Mouse (Mus musculus) C2C12 (cell line): ENCODE measurements around the gene Arhgef6. TPM values are rescaled to one million over a fixed set of nuclear protein-coding genes. Genes with fewer than 3 reads are reported as not detected.

Source experiments
- H3K27me3 ChIP-seq: one replicate; pipeline ENCODE4 v1.6.1; 2011; ENCODE audit not compliant: control insufficient read depth, insufficient read depth, insufficient read length
- H3K36me3 ChIP-seq: one replicate; pipeline ENCODE4 v1.6.1; 2011; ENCODE audit not compliant: control insufficient read depth, insufficient read depth
- H3K4me3 ChIP-seq: one replicate; pipeline ENCODE4 v1.5.1; 2011; ENCODE audit warnings: mild to moderate bottlenecking, control low read depth; ENCODE audit not compliant: poor library complexity, insufficient read depth, severe bottlenecking
- H3K79me2 ChIP-seq: one replicate; pipeline ENCODE4 v1.6.1; 2011; ENCODE audit not compliant: control insufficient read depth, insufficient read depth
- H3K79me3 ChIP-seq: one replicate; pipeline ENCODE4 v1.6.1; 2011; ENCODE audit warnings: low read depth, control low read depth
- H3ac ChIP-seq: one replicate; pipeline ENCODE3; 2011; ENCODE audit warnings: low read depth; ENCODE audit not compliant: control insufficient read depth, insufficient read length
- CEBPB ChIP-seq: IDR thresholded peaks from one replicate; pipeline ENCODE4 v1.6.1; 2011; ENCODE audit warnings: low read depth, mild to moderate bottlenecking, control low read depth, moderate library complexity
- CTCF ChIP-seq: IDR thresholded peaks from one replicate; pipeline ENCODE4 v1.5.1; 2011; ENCODE audit not compliant: control insufficient read depth, insufficient read depth, insufficient read length
- FOSL1 ChIP-seq: IDR thresholded peaks from one replicate; pipeline ENCODE4 v1.8.0; 2011; ENCODE audit warnings: mild to moderate bottlenecking, low read length; ENCODE audit not compliant: poor library complexity, insufficient read depth, severe bottlenecking
- MAX ChIP-seq: IDR thresholded peaks from one replicate; pipeline ENCODE4 v1.6.1; 2011; ENCODE audit warnings: mild to moderate bottlenecking, control low read depth
- MYOD1 ChIP-seq: IDR thresholded peaks from one replicate; pipeline ENCODE4 v1.6.1; 2011; ENCODE audit warnings: low read depth; ENCODE audit not compliant: control insufficient read depth, insufficient read length
- MYOG ChIP-seq: IDR thresholded peaks from one replicate; pipeline ENCODE4 v1.6.1; 2011; ENCODE audit not compliant: control insufficient read depth, insufficient read length; ENCODE audit errors: extremely low read depth
- USF1 ChIP-seq: IDR thresholded peaks from one replicate; pipeline ENCODE4 v1.6.1; 2011; ENCODE audit warnings: low read depth, mild to moderate bottlenecking, control low read depth, moderate library complexity
- polyA plus RNA-seq: library from polyadenylated mRNA; unstranded; fragments of >200 nt; fragmentation: generic; extraction: Trizol; gene quantifications from one replicate; pipeline ENCODE4 v1.2.1, GENCODE M21; 2012; ENCODE audit warnings: missing spikeins

The Arhgef6 gene
- polyA plus RNA-seq, 1 experiment = 1.3 TPM

- TF ChIP-seq CEBPB (no peak), MYOG (no peak), CTCF (no peak), FOSL1 (no peak), USF1 (no peak), MAX (no peak), MYOD1 (no peak)
- Histone ChIP-seq H3K79me3 (no peaks in the 10 kb centered on the region), H3K36me3 (no peaks in the 10 kb centered on the region), H3K27me3 (no peaks in the 10 kb centered on the region), H3ac (no peak overlapping the region), H3K79me2 (no peaks in the 10 kb centered on the region), H3K4me3 (no peak overlapping the region)
Observed at GRCm38 (mm10) chrX:57200397-57200796, 138.1 kb downstream of the Arhgef6 start.

GRCm38 (mm10) chrX:57198036-57198435, 140.5 kb downstream of the Arhgef6 start:
- no peaks in the 10 kb centered on the region for H3K36me3 ChIP-seq
- TF ChIP-seq MYOD1 (no peak), FOSL1 (no peak), MAX (no peak), CEBPB (no peak), CTCF (no peak), MYOG (no peak), USF1 (no peak)
- no peak overlapping the region for H3ac ChIP-seq
- no peak overlapping the region for H3K4me3 ChIP-seq
- no peaks in the 10 kb centered on the region for H3K27me3 ChIP-seq
- H3K79me3 ChIP-seq = no peaks in the 10 kb centered on the region
- H3K79me2 ChIP-seq = no peaks in the 10 kb centered on the region

GRCm38 (mm10) chrX:57196319-57196718, 142.2 kb downstream of the Arhgef6 start:
- TF ChIP-seq CTCF = no peak
- TF ChIP-seq MAX = no peak
- no peak for TF ChIP-seq CEBPB
- no peak for TF ChIP-seq MYOG
- no peak for TF ChIP-seq FOSL1
- TF ChIP-seq MYOD1 = no peak
- TF ChIP-seq USF1 = no peak
- H3ac ChIP-seq = no peak overlapping the region
- H3K36me3 ChIP-seq = no peaks in the 10 kb centered on the region
- H3K4me3 ChIP-seq = no peak overlapping the region
- H3K79me3 ChIP-seq = no peaks in the 10 kb centered on the region
- H3K27me3 ChIP-seq = no peaks in the 10 kb centered on the region
- no peaks in the 10 kb centered on the region for H3K79me2 ChIP-seq

GRCm38 (mm10) chrX:57189335-57189734, 149.2 kb downstream of the Arhgef6 start:
- Histone ChIP-seq H3K79me3 (no peaks in the 10 kb centered on the region), H3K4me3 (no peak overlapping the region), H3K27me3 (no peaks in the 10 kb centered on the region), H3K36me3 (no peaks in the 10 kb centered on the region), H3ac (no peak overlapping the region), H3K79me2 (no peaks in the 10 kb centered on the region)
- no peak for TF ChIP-seq MAX
- TF ChIP-seq USF1 = no peak
- TF ChIP-seq CTCF = no peak
- TF ChIP-seq CEBPB = no peak
- no peak for TF ChIP-seq MYOD1
- TF ChIP-seq FOSL1 = no peak
- no peak for TF ChIP-seq MYOG

- Histone ChIP-seq H3K4me3 (no peak overlapping the region), H3ac (no peak overlapping the region), H3K79me2 (no peaks in the 10 kb centered on the region), H3K36me3 (no peaks in the 10 kb centered on the region), H3K79me3 (no peaks in the 10 kb centered on the region), H3K27me3 (no peaks in the 10 kb centered on the region)
- TF ChIP-seq CEBPB = no peak
- TF ChIP-seq FOSL1 = no peak
- TF ChIP-seq USF1 = no peak
- no peak for TF ChIP-seq CTCF
- TF ChIP-seq MAX = no peak
- no peak for TF ChIP-seq MYOD1
- no peak for TF ChIP-seq MYOG
Observed at GRCm38 (mm10) chrX:57187301-57187700, 151.2 kb downstream of the Arhgef6 start.

- no peak for TF ChIP-seq CTCF
- TF ChIP-seq MAX = no peak
- TF ChIP-seq CEBPB = no peak
- TF ChIP-seq MYOG = no peak
- TF ChIP-seq USF1 = no peak
- no peak for TF ChIP-seq MYOD1
- TF ChIP-seq FOSL1 = no peak
- no peaks in the 10 kb centered on the region for H3K36me3 ChIP-seq
- H3K27me3 ChIP-seq = no peaks in the 10 kb centered on the region
- H3K4me3 ChIP-seq = no peak overlapping the region
- no peaks in the 10 kb centered on the region for H3K79me2 ChIP-seq
- no peaks in the 10 kb centered on the region for H3K79me3 ChIP-seq
- no peak overlapping the region for H3ac ChIP-seq
Observed at GRCm38 (mm10) chrX:57183359-57183758, 155.2 kb downstream of the Arhgef6 start.
